Mouse (Mus musculus) cerebellum, adult 2 months (tissue): Measurements from ENCODE around the gene Pecr.

Experiments used
- CTCF ChIP-seq: fragments of 200-500 bp; IDR thresholded peaks from 2 replicates; pipeline ENCODE4 v1.5.1; 2011; ENCODE audit warnings: low read depth, mild to moderate bottlenecking, control low read depth, low read length, moderate library complexity, borderline replicate concordance; ENCODE audit not compliant: insufficient read depth
- POLR2A ChIP-seq: fragments of 200-500 bp; IDR thresholded peaks from 2 replicates; pipeline ENCODE4 v1.6.1; 2011; ENCODE audit warnings: low read length, control low read depth, borderline replicate concordance; ENCODE audit not compliant: insufficient read depth

- TF ChIP-seq POLR2A (no peak), CTCF (no peak)
These were observed 55.1 kb downstream of the Pecr start for GRCm38 (mm10) chr1:72228974-72229373.
